Comparison of ENCODE assay signal across 9 mouse cellular contexts in the genomic region with DNA sequence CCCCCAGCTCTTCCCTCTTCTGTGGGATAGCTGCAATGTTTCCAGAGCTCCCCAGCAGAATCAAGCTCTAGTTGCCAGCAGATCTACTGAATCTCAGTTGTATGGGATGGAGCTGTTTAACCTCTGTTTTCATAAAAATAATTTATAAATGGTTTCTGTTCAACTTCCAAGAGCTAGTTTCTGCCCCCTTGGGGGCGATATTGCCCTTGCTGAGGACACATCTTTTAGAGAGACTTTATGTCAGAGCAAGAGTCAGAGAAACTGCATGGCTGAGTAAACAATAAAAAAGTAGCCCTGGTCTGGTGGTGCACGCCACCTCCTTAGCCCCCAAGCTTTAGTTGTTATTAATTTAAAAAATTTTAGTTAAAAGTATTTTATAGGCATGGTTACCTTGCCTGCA. TPM values are rescaled to one million over a fixed set of nuclear protein-coding genes. Genes with fewer than 3 reads are reported as not detected.
DNase-seq lines count a peak whose midpoint lies in the region; ATAC-seq and TF ChIP-seq lines count a peak whose summit lies in the region.
"Had no signal": no experiment of that assay in that cellular context is flagged by ENCODE, and none has a peak within 500 bp of the region (broad histone marks: within the 10 kb centered on the region; RNA-seq: fewer than 3 reads in every experiment).

No protein-coding gene starts in this region.

- POLR2A ChIA-PET in Patski (lab: Charles Lee), result interaction anchor here (0.7 to 0.8 kb wide), 2 partner anchors 12 to 52 kb away, joined by 3 to 4 read pairs; no protein-coding TSS in a partner anchor

- H3K4me1 ChIP-seq in lung, embryonic 14.5 days (ENCODE audit: insufficient read depth), result no peaks in the 10 kb centered on the region
- H3K4me1 ChIP-seq: limb, embryonic 13.5 days had no signal

- in situ Hi-C loops in Patski (cut with MboI; ENCODE audit: low pct_unique_long_range_greater_than_20kb), result loop anchor here (25.0 kb wide), 2 partner anchors 252 to 627 kb away; partner anchors contain the start of gene Leprot

- no peaks in the 10 kb centered on the region for H3K36me3 ChIP-seq in lung, embryonic 14.5 days (ENCODE audit: insufficient read depth)
- H3K36me3 ChIP-seq: limb, embryonic 13.5 days had no signal

- H3K27me3 ChIP-seq in lung, embryonic 14.5 days (ENCODE audit: insufficient read depth, low read length), result no peaks in the 10 kb centered on the region
- H3K27me3 ChIP-seq in Patski, result no peaks in the 10 kb centered on the region
- H3K27me3 ChIP-seq: limb, embryonic 13.5 days had no signal

- no peak overlapping the region for H3K27ac ChIP-seq in lung, embryonic 14.5 days (ENCODE audit: low read depth)
- H3K27ac ChIP-seq: limb, embryonic 13.5 days had no signal

- TF ChIP-seq CTCF in lung, embryonic 14.5 days (IDR thresholded peaks at IDR 0.05; ENCODE audit: low read depth), result peak; percentile 42; the same call in 1 of the 2 replicates
- TF ChIP-seq CTCF in Patski (IDR thresholded peaks at IDR 0.05), result peak; percentile 27

- 42% methylated on average over 2 of the region's 2 CpGs for WGBS in lung, embryonic 14.5 days

- no peaks in the 10 kb centered on the region for H3K9me3 ChIP-seq in lung, embryonic 14.5 days (ENCODE audit: low read depth, low read length)
- H3K9me3 ChIP-seq: limb, embryonic 13.5 days had no signal

- CTCF ChIA-PET in Patski (lab: Charles Lee), result no interaction called here

- H3K4me3 ChIP-seq in lung, embryonic 14.5 days (ENCODE audit: low read depth, low read length), result no peak overlapping the region
- H3K4me3 ChIP-seq: limb, embryonic 13.5 days had no signal

- no peak overlapping the region for H3K4me2 ChIP-seq in lung, embryonic 14.5 days
- H3K4me2 ChIP-seq: limb, embryonic 13.5 days had no signal

- no peak for ATAC-seq in lung, embryonic 14.5 days (ENCODE audit: insufficient read depth)
- ATAC-seq in Patski, result no peak
- peak; percentile 50; the same call in 1 of the 2 replicates for ATAC-seq in common myeloid progenitor, adult 5-6 weeks (replicated peaks; ENCODE audit: low read depth, poor library complexity, severe bottlenecking)
- ATAC-seq in monocyte, adult 5-6 weeks (replicated peaks; ENCODE audit: insufficient number of reproducible peaks, low FRiP score, low TSS enrichment, poor library complexity, severe bottlenecking), result no peak

- DNase-seq in heart, adult 8-10 months (ENCODE audit: low spot score), result peak; percentile 14
- DNase-seq in heart, adult 11 months, result no peak
- peak; percentile 71 for DNase-seq in lung, embryonic 14.5 days
- DNase-seq in lung, postnatal 25 days (ENCODE audit: low spot score), result no peak
- DNase-seq in Patski (ENCODE audit: low read depth, low spot score), result no peak
- no peak for DNase-seq in testis, postnatal 14 days (ENCODE audit: low spot score)

- H3K9ac ChIP-seq in lung, embryonic 14.5 days, result no peak overlapping the region
- H3K9ac ChIP-seq: limb, embryonic 13.5 days had no signal

RNA-seq across cellular contexts. Expression of gene Ak4, which starts 34.1 kb away (rescaled TPM):
- 10 to 100 TPM; 28.8 to 57.2 (median 40.5) TPM for total RNA-seq in heart, adult 8-10 months (2022)
- 5.2 and 5.9 TPM in 2 replicates for polyA plus RNA-seq in lung, embryonic 14.5 days (2014; fragmentation: Nextera tagmentation; extraction: Ambion mirVana)
- 8.8 TPM for polyA plus RNA-seq in Patski (2021)
- total RNA-seq in common myeloid progenitor, adult 5-6 weeks (2017), result 6.6 and 8.9 TPM in 2 replicates
- total RNA-seq in monocyte, adult 5-6 weeks (2017), result 0.19 TPM in 1 of 3 replicates, not detected in the others

Comparison
In these comparisons a context has a peak if more than half of its experiments do, and no peak if none do; other contexts are left out.
1. DNase-seq: peak in heart, adult 8-10 months (single experiment) and lung, embryonic 14.5 days (single experiment); none in heart, adult 11 months (single experiment), lung, postnatal 25 days (single experiment), Patski (single experiment) and testis, postnatal 14 days (single experiment).